In the genomic region with DNA sequence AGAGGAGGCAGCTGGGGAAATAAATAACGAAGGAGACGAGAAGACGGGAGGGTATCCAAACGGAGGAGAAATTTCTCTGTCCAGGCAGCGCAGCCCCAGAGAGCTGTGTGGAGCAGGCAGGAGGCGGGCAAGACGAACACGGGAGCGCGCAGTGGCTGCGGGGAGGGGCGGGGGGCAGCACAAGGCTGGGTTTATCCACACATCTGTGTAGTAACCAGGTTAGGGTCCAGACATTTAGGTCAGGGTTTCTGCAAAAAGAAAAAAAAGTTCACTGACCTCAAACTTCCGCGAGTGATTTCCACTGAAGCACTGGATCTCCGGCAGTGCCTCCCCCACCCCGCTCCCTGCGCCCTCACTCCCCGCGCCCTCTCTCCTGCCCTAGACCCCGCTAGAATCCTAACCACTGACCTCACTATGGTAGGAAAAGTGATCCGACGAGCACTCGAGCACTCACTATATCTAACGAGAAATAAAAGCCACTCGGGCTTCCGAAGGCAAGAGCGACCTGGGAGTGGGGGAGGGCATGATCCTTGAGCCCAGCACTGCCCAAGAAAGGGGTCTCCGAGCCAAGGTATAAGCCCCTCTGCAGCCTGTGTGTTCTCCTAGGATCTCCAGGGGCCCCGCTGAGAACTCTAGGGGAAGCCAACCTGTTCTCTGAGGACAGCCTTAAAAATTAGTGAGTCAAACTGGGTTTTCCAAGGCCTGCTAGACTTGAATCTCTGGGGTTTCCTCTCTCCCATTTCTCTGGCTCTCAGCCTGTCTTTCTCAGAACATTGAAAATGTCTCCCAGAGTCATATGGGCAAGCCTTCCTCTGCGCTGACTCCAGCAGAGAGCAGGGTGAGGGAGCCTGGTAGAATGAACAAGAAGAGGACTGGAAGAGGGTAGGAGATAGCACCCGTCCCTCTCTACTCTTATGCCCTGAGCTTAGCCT, we compare ENCODE assay signal across 8 mouse cellular contexts. TPM values are rescaled to one million over a fixed set of nuclear protein-coding genes. Genes with fewer than 3 reads are reported as not detected.
DNase-seq lines count a peak whose midpoint lies in the region; ATAC-seq and TF ChIP-seq lines count a peak whose summit lies in the region.

A gene (minus strand): TSS at position 227 of the 932 bp plus-strand sequence.

- no peaks in the 10 kb centered on the region for H3K9me3 ChIP-seq in embryonic facial prominence, embryonic 11.5 days (replicated peaks; ENCODE audit: control insufficient read depth, low read length)
- no peaks in the 10 kb centered on the region for H3K9me3 ChIP-seq in hindbrain, embryonic 16.5 days (ENCODE audit: control insufficient read depth, low read length)

- peaks cover 5% of the 10 kb centered on the region for H3K27me3 ChIP-seq in embryonic facial prominence, embryonic 11.5 days (ENCODE audit: control insufficient read depth, insufficient read depth, low read length)
- H3K27me3 ChIP-seq in hindbrain, embryonic 16.5 days (replicated peaks; ENCODE audit: control insufficient read depth, insufficient read depth, low read length), result no peaks in the 10 kb centered on the region; the same call in 1 of the 2 replicates

- peak within 1 kb of the TSS; percentile 65 for H3K4me2 ChIP-seq in embryonic facial prominence, embryonic 11.5 days (ENCODE audit: low read depth, low read length)
- peak within 1 kb of the TSS; percentile 79 for H3K4me2 ChIP-seq in hindbrain, embryonic 16.5 days (ENCODE audit: low read length)

- H3K4me1 ChIP-seq in bone marrow, adult 2 months (ENCODE audit: control insufficient read depth, insufficient read depth, low read length), result no peaks in the 10 kb centered on the region
- H3K4me1 ChIP-seq in embryonic facial prominence, embryonic 11.5 days (ENCODE audit: control insufficient read depth, insufficient read depth, low read length), result no peaks in the 10 kb centered on the region; the same call in 1 of the 2 replicates
- H3K4me1 ChIP-seq in hindbrain, embryonic 16.5 days (ENCODE audit: control insufficient read depth, insufficient read depth, low read depth, low read length), result peaks cover 16% of the 10 kb centered on the region

- DNase-seq in left cerebral cortex, adult 2 months (ENCODE audit: extremely low spot score in 1 of 2, low spot score in 2 of 2), result peak in 1 of 2 experiments; percentile 43
- DNase-seq in left cerebral cortex, adult 11 months (ENCODE audit: low spot score), result no peak
- peak; percentile 60 for DNase-seq in embryonic facial prominence, embryonic 11.5 days (ENCODE audit: low spot score)
- DNase-seq in lung, postnatal 10 days, result peak; percentile 16
- DNase-seq in testis, postnatal 10 days (ENCODE audit: low spot score), result peak; percentile 46
- no peak for DNase-seq in thymus, postnatal 36 days

- TF ChIP-seq POLR2A in bone marrow, adult 2 months (IDR thresholded peaks at IDR 0.05; ENCODE audit: borderline replicate concordance, control insufficient read depth, low read depth, low read length), result no peak

- 14% methylated on average over 31 of the region's 31 CpGs for WGBS in bone marrow, adult 2 months
- 4% methylated on average over 30 of the region's 31 CpGs for WGBS in embryonic facial prominence, embryonic 11.5 days
- whole genome bisulfite sequencing in hindbrain, embryonic 16.5 days, result 9% methylated on average over 31 of the region's 31 CpGs

- H3K4me3 ChIP-seq in left cerebral cortex, adult 2 months, result peak within 1 kb of the TSS; percentile 52
- H3K4me3 ChIP-seq in bone marrow, adult 2 months (replicated peaks; ENCODE audit: control insufficient read depth, low read depth, low read length), result peak within 1 kb of the TSS; percentile 21
- H3K4me3 ChIP-seq in embryonic facial prominence, embryonic 11.5 days (ENCODE audit: low read depth, low read length), result peak within 1 kb of the TSS; percentile 37
- peak within 1 kb of the TSS; percentile 47 for H3K4me3 ChIP-seq in hindbrain, embryonic 16.5 days (ENCODE audit: low read length)

- peak within 1 kb of the TSS; percentile 25 for H3K27ac ChIP-seq in left cerebral cortex, adult 2 months
- H3K27ac ChIP-seq in bone marrow, adult 2 months (ENCODE audit: control insufficient read depth, insufficient read depth, low read depth, low read length, poor library complexity), result no peak within 1 kb of the TSS
- no peak within 1 kb of the TSS for H3K27ac ChIP-seq in embryonic facial prominence, embryonic 11.5 days (replicated peaks; ENCODE audit: low read depth, low read length)
- H3K27ac ChIP-seq in hindbrain, embryonic 16.5 days (ENCODE audit: low read depth, low read length), result no peak within 1 kb of the TSS

- H3K9ac ChIP-seq in embryonic facial prominence, embryonic 11.5 days (replicated peaks; ENCODE audit: low read length), result peak within 1 kb of the TSS; percentile 39
- H3K9ac ChIP-seq in hindbrain, embryonic 16.5 days (ENCODE audit: low read depth, low read length), result peak within 1 kb of the TSS; percentile 57

- no peaks in the 10 kb centered on the region for H3K36me3 ChIP-seq in embryonic facial prominence, embryonic 11.5 days (replicated peaks; ENCODE audit: control insufficient read depth, insufficient read depth, low read depth, low read length)
- no peaks in the 10 kb centered on the region for H3K36me3 ChIP-seq in hindbrain, embryonic 16.5 days (ENCODE audit: control insufficient read depth, insufficient read depth, low read length)

- intact Hi-C loops in left cerebral cortex, adult 2 months (cut with DNase I), result loop anchor here (5.0 kb wide), 2 partner anchors 97 to 123 kb away; no protein-coding TSS in a partner anchor

- ATAC-seq in embryonic facial prominence, embryonic 11.5 days (replicated peaks; ENCODE audit: insufficient number of reproducible peaks, low FRiP score, low TSS enrichment, low read depth), result peak; percentile 49; the same call in 1 of the 2 replicates
- ATAC-seq in hindbrain, embryonic 16.5 days, result peak; percentile 66

- no peak for TF ChIP-seq CTCF in left cerebral cortex, adult 2 months (IDR thresholded peaks at IDR 0.05)
- TF ChIP-seq CTCF in bone marrow, adult 2 months (IDR thresholded peaks at IDR 0.05; ENCODE audit: control insufficient read depth, insufficient read depth, low read length), result no peak

RNA-seq across cellular contexts. Expression of the gene that starts here (rescaled TPM):
- total RNA-seq in left cerebral cortex, adult 2 months (2021), result 100 to 1,000 TPM; 173 to 190 TPM
- 3.9 and 13.6 TPM in 2 replicates for polyA plus RNA-seq in bone marrow, adult 2 months (2011; ENCODE audit: insufficient read depth, insufficient read length, low replicate concordance, missing spikeins)
- polyA plus RNA-seq in embryonic facial prominence, embryonic 11.5 days (2014; fragmentation: Nextera tagmentation; extraction: Ambion mirVana), result 0.74 and 1.1 TPM in 2 replicates
- 13.5 and 14.0 TPM in 2 replicates for polyA plus RNA-seq in hindbrain, embryonic 16.5 days (2015; fragmentation: Nextera tagmentation; extraction: Ambion mirVana)

Comparison
In these comparisons a context has a peak if more than half of its experiments do, and no peak if none do; other contexts are left out.
1. DNase-seq: peak in embryonic facial prominence, embryonic 11.5 days (single experiment), lung, postnatal 10 days (single experiment) and testis, postnatal 10 days (single experiment); none in left cerebral cortex, adult 11 months (single experiment) and thymus, postnatal 36 days (0 of 2).
2. Peak in every context shown above with its lines, with median percentiles within 50 percentile points of each other: H3K4me3 ChIP-seq.